In the genomic region with DNA sequence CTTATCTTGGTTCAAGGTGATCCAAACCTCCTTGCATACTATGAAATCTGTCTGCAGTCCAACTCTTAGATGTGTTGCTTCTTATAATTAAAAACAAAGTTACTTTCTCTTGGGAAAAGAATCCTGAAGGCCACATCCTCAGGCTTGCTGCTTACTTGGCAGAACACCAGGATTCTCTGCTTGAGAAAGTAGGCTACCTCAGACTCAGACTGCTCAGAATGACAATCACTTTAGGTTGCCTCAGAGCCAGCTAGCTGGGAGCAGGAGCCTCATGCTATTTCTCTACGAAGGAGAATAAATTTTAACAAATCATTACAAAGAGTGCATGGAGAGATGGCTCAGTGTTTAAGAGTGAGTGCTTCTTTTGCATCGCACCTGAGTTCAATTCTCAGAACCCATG, we compare ENCODE assay signal across 13 mouse cellular contexts.
DNase-seq lines count a peak whose midpoint lies in the region.
"Had no signal": no experiment of that assay in that cellular context is flagged by ENCODE, and none has a peak within 500 bp of the region (broad histone marks: within the 10 kb centered on the region; RNA-seq: fewer than 3 reads in every experiment).

No protein-coding gene starts in this region.

- intact Hi-C loops in left cerebral cortex, postnatal 14 days (cut with DNase I) = no loop called here

- DNase-seq in cerebellum, adult 9-11 months = peak; percentile 5
- DNase-seq in cerebellum, adult 11-12 months = no peak
- DNase-seq in left cerebral cortex, postnatal 14 days (ENCODE audit: low spot score in 2 of 2) = peak; percentile 16 to 27
- DNase-seq in left cerebral cortex, adult 9 months (ENCODE audit: low spot score in 2 of 2) = no peak
- DNase-seq in right cerebral cortex, adult 18-20 months = peak; percentile 22
- DNase-seq in right cerebral cortex, postnatal 25 days = no peak
- DNase-seq in testis, postnatal 14 days (ENCODE audit: low spot score) = peak; percentile 34
- DNase-seq: adrenal gland, adult 2 months; adrenal gland, postnatal 25 days; forebrain, postnatal 0 days; gastrocnemius, postnatal 36 days; heart, adult 11 months; heart, postnatal 36 days had no signal

Comparison
In these comparisons a context has a peak if more than half of its experiments do, and no peak if none do; other contexts are left out.
1. DNase-seq: peak in cerebellum, adult 9-11 months (single experiment), left cerebral cortex, postnatal 14 days (2 of 2), right cerebral cortex, adult 18-20 months (single experiment) and testis, postnatal 14 days (single experiment); none in cerebellum, adult 11-12 months (single experiment), left cerebral cortex, adult 9 months (0 of 2) and right cerebral cortex, postnatal 25 days (single experiment).